Mouse (Mus musculus): ENCODE data around the gene Amy2a1.
"Not testable (repeated sequence)": the region's sequence is repeated elsewhere in the genome, so short reads cannot be mapped to it uniquely, and the experiment has no call there.

Gene Amy2a1

DNA sequence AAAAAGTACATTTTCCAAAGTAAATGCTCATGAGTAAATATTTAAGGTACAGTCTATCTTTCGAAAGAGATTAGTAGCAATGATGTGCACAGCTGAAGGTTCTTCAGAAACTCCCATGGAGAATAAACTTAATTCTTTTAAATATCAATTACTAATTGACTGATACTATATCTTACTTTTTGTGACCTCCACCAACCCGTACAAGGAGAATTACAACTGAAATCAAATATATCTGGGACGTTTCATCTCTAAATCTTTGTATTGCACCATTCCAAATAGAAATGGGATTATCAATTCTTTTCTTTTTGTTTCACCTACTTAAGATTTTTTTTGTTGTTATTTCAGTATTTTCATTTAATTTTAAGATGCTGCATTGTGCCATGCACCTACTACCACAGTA, at the start of gene Amy2a1:
Gene Amy2a1, minus strand, starts transcription at position 101 of the 400 bp plus-strand sequence.
- not testable (repeated sequence) for DNase-seq (ENCODE audit: low spot score)

DNA sequence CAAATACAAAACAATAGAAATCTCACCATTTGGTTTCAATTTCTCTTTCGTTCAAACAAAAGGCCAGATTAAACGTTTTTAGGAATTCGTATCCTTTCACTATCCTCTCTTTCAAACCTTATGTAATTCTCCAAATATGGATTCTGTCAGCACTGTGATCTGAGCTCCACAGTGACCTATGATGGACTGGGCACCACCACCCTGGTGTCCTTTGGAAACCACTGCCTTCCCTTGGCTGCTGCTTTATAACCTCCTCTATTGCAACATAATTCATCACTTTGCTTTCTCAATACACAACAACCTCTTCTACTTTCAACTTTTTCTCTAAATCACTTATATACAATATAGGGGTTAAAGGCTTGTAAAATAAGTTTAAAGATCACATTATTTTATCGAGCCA, 42.4 kb upstream of the Amy2a1 start:
- no peak for DNase-seq (ENCODE audit: low spot score)

DNA sequence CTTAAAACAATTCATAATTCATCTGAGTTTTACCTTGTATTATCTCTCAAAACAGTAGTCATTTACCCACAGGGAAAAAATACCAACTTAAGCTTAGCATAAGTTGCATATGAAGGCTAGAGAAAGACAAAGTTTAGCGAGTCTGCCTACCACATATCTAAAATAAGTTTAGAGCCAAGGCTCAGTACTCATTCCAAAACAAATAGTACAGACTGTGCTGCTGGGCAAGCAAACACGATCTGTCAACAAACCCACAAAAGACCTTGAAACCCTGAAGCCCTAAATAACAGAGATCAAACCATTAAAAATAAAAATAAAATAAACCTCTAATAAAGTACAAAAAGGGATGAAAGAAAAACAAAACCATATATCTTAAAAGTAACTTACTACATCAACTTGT, 41.9 kb upstream of the Amy2a1 start:
- DNase-seq (ENCODE audit: low spot score), result no peak

DNA sequence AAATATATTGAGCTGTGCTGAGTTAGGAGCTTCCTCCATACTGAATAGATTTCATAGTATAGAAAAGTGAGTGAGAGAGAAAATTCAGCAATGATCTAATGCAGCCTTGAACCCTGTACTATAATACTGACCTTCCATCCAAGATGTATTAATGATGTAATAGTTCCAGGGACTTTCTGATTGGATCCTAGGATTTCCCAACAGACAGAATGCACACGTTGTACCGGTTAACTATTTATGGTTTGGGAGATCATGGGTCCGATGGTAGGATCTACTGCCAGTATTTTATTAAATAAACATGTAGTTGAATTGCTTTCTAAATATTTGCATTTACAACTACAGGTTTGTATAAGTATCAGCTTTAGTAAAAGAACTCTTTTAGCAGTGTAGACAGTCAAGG, 39.9 kb upstream of the Amy2a1 start:
- no peak for DNase-seq (ENCODE audit: low spot score)

DNA sequence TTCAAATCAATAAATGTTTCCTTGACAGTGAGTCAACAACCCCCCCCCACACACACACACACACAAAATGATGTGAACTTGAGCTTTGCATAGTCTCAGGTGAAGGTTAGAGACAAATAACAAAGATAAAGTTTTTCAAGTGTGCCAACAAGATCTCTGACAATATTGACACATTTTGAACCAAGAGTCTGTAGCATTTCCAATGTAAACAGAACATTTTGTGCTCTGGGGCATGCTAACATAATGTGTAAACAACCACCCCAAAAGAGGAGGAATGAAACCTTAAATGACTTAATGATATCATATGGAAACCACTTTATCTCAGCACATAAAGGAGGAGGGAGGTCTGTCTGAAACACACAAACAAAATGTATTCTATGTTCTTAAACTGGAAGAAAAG, 7.5 kb upstream of the Amy2a1 start:
- DNase-seq (ENCODE audit: low spot score), result no peak

Measured in layer of hippocampus, adult 11-12 months (tissue).